Mouse (Mus musculus) intestine, embryonic 14.5 days (tissue): ENCODE measurements around the gene Cachd1. TPM values are rescaled to one million over a fixed set of nuclear protein-coding genes. Genes with fewer than 3 reads are reported as not detected.

Experiments
- ATAC-seq: fragments of 200-750 bp; cut with Nextera tagmentation; replicated peaks from 2 replicates; pipeline ENCODE4 v1.8.0; 2017; ENCODE audit warnings: low read depth, moderate number of reproducible peaks, moderate TSS enrichment, moderate library complexity; ENCODE audit not compliant: low FRiP score, low TSS enrichment
- DNase-seq: peaks from one replicate; pipeline ENCODE4 v3.0.0-alpha.2; 2018; ENCODE audit warnings: low spot score
- H3K27ac ChIP-seq: fragments of 300-500 bp; sonication (generic); 2 replicates; pipeline ENCODE4 v1.5.1; 2014; ENCODE audit warnings: low read depth, mild to moderate bottlenecking, control low read depth
- H3K27me3 ChIP-seq: fragments of 300-500 bp; sonication (generic); replicated peaks from 2 replicates; pipeline ENCODE4 v1.6.1; 2014; ENCODE audit warnings: low read length, control low read depth; ENCODE audit not compliant: control insufficient read depth, insufficient read depth
- H3K36me3 ChIP-seq: fragments of 300-500 bp; sonication (generic); 2 replicates; pipeline ENCODE4 v1.6.1; 2014; ENCODE audit warnings: low read length, control low read depth; ENCODE audit not compliant: control insufficient read depth, insufficient read depth
- H3K4me1 ChIP-seq: fragments of 300-500 bp; sonication (generic); replicated peaks from 2 replicates; pipeline ENCODE4 v1.6.1; 2014; ENCODE audit warnings: low read length, control low read depth, mixed read lengths; ENCODE audit not compliant: control insufficient read depth, insufficient read depth
- H3K4me2 ChIP-seq: fragments of 300-500 bp; sonication (generic); 2 replicates; pipeline ENCODE4 v1.6.1; 2014; ENCODE audit warnings: low read length
- H3K4me3 ChIP-seq: fragments of 300-500 bp; sonication (generic); 2 replicates; pipeline ENCODE4 v1.5.1; 2014; ENCODE audit warnings: low read depth, low read length, control low read depth, mixed read lengths
- H3K9ac ChIP-seq: fragments of 300-500 bp; sonication (generic); 2 replicates; pipeline ENCODE4 v1.6.1; 2014; ENCODE audit warnings: mild to moderate bottlenecking, low read length
- H3K9me3 ChIP-seq: fragments of 300-500 bp; sonication (generic); 2 replicates; pipeline ENCODE4 v1.6.1; 2016; ENCODE audit warnings: low read length, control low read depth; ENCODE audit not compliant: control insufficient read depth
- WGBS: fragments of 180-500 bp; shearing (Covaris S2); extraction: QIAGEN DNeasy Blood & Tissue Kit; methylation state at CpG from one replicate; pipeline ENCODE4 v1.1.7; 2014; 5-methylcytosine and 5-hydroxymethylcytosine counted together
- polyA plus RNA-seq: library from polyadenylated mRNA; unstranded; fragments of >200 nt; fragmentation: Nextera tagmentation; extraction: Ambion mirVana; gene quantifications from 2 replicates; pipeline ENCODE4 v1.2.1, GENCODE M21; 2014

Gene Cachd1
- polyA plus RNA-seq, 1 experiment from 2014 or later, result 22.8 TPM

DNA sequence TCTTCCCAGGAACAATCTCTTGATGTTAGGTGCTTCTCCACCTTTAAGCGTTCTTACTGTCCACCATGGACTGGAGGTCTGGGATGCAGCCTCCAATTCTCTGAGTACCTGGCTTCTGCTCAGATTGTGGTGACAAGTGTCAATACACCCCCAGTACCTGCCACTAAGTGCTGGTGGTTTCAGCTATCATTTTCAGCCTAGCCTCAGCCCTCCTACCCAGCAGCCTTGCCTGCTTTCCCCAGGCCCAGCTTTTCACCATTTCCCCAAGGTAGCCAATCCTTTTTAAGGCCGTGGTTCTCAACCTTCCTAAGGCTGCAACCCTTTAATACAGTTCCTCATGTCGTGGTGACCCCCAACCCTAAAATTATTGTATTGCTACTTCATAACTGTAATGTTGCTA, 224.1 kb downstream of the Cachd1 start:
- Histone ChIP-seq H3K27ac (no peak overlapping the region), H3K9me3 (no peaks in the 10 kb centered on the region), H3K4me3 (no peak overlapping the region), H3K36me3 (peaks cover 19% of the 10 kb centered on the region), H3K27me3 (no peaks in the 10 kb centered on the region), H3K9ac (no peak overlapping the region), H3K4me1 (no peaks in the 10 kb centered on the region), H3K4me2 (no peak overlapping the region)
- 85% methylated on average over 3 of the region's 3 CpGs for whole genome bisulfite sequencing
- DNase-seq, result no peak
- ATAC-seq, result no peak

DNA sequence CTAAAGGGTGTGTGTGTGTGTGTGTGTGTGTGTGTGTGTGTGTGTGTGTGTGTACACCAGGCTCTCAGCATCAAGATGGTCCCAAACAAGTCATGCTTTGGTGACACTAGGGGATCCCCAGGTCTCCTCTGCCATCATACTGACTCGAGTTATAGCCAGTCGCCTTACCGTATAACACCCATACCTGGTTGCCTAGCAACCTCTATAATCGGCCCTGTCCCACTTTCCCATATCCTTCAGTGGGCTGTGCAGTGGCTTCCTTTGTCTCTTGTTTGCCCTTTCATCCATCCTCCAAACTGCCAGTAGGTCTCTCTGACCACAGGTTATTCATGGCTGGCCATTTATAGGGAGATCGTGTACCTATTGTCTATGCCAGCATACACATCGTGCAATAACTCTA, 224.6 kb downstream of the Cachd1 start:
- ATAC-seq (no peak), DNase-seq (no peak)
- H3K36me3 ChIP-seq, result peaks cover 19% of the 10 kb centered on the region
- no peak overlapping the region for H3K9ac ChIP-seq
- no peak overlapping the region for H3K4me2 ChIP-seq
- no peaks in the 10 kb centered on the region for H3K4me1 ChIP-seq
- H3K27me3 ChIP-seq, result no peaks in the 10 kb centered on the region
- 70% methylated on average over 6 of the region's 6 CpGs for WGBS
- H3K27ac ChIP-seq, result no peak overlapping the region
- no peaks in the 10 kb centered on the region for H3K9me3 ChIP-seq
- no peak overlapping the region for H3K4me3 ChIP-seq

GRCm38 (mm10) chr4:101002961-101003360, 226.5 kb downstream of the Cachd1 start:
- H3K36me3 ChIP-seq, result peaks cover 22% of the 10 kb centered on the region
- H3K9ac ChIP-seq, result no peak overlapping the region
- no peak overlapping the region for H3K4me2 ChIP-seq
- WGBS, result 90% methylated on average over 16 of the region's 16 CpGs
- no peaks in the 10 kb centered on the region for H3K4me1 ChIP-seq
- no peak overlapping the region for H3K4me3 ChIP-seq
- no peaks in the 10 kb centered on the region for H3K9me3 ChIP-seq
- ATAC-seq (no peak), DNase-seq (peak; percentile 24)
- no peak overlapping the region for H3K27ac ChIP-seq
- H3K27me3 ChIP-seq, result no peaks in the 10 kb centered on the region

DNA sequence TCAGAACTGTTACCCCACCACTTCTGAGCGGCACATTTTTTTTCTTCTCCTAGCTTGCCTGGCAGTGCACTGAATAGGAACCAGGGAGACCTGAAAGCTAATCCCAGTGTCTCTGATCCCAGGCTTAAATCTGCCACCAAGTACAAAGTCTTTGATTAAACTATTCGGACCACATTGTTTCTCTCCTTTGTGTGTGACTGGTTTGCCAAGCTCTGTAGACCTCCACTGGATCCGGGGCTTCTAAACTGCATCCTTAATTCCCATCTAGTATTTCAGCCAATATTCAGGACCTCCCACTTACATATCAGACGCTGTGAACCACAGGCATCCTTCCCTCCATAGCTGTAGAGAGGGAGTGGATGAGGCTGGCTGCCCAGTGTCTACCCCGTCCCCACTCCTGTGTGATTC, 231.9 kb downstream of the Cachd1 start:
- no peak overlapping the region for H3K4me3 ChIP-seq
- no peak overlapping the region for H3K27ac ChIP-seq
- no peak overlapping the region for H3K4me2 ChIP-seq
- no peak overlapping the region for H3K9ac ChIP-seq
- no peak for DNase-seq
- peaks cover 4% of the 10 kb centered on the region for H3K36me3 ChIP-seq
- no peaks in the 10 kb centered on the region for H3K27me3 ChIP-seq
- 82% methylated on average over 5 of the region's 5 CpGs for WGBS
- H3K4me1 ChIP-seq, result no peaks in the 10 kb centered on the region
- no peaks in the 10 kb centered on the region for H3K9me3 ChIP-seq
- ATAC-seq, result no peak

- WGBS, result 88% methylated on average over 4 of the region's 4 CpGs
- no peak for ATAC-seq
- no peak for DNase-seq
Observed at GRCm38 (mm10) chr4:101009092-101009491, 232.6 kb downstream of the Cachd1 start.

DNA sequence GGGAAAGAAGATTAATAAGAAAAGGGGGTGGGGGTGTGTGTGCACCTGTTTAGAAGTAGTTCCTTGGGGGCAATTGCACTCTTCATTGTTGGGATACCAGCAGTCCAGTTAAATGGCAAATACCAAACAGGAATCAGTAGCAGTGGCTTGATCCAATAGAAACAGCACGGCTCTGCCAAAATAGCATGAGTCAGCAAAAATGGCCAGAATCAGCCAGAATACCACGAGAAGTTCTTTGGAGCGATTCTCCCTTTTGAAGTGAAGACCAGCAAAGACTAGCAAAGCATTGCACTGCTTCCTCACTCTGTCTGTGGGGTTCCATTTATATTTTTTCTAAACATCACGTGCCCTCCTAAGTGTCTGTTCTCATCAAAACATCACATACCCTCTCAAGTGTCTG, 241.3 kb downstream of the Cachd1 start:
- DNase-seq, result no peak
- WGBS, result 54% methylated on average over 4 of the region's 4 CpGs

More at GRCm38 (mm10) chr4:101009092-101009491, 232.6 kb downstream of the Cachd1 start:
- Histone ChIP-seq H3K36me3 (0 out of 2 replicates have a peak, but pooled peaks cover 3% of the 10 kb centered on the region), H3K4me3 (no peak overlapping the region), H3K9ac (no peak overlapping the region), H3K4me2 (no peak overlapping the region), H3K9me3 (no peaks in the 10 kb centered on the region), H3K4me1 (no peaks in the 10 kb centered on the region), H3K27me3 (no peaks in the 10 kb centered on the region), H3K27ac (no peak overlapping the region)

GRCm38 (mm10) chr4:101020596-101020995, 244.1 kb downstream of the Cachd1 start, which contains the start of gene Gm10577:
Gm10577 (minus strand) TSS chr4:101020696.
- Histone ChIP-seq H3K4me3 (no peak within 1 kb of the TSS), H3K27ac (no peak within 1 kb of the TSS), H3K9me3 (peaks cover 7% of the 10 kb centered on the region; the same call in 1 of the 2 replicates), H3K9ac (no peak within 1 kb of the TSS), H3K27me3 (no peaks in the 10 kb centered on the region), H3K4me1 (no peaks in the 10 kb centered on the region), H3K36me3 (no peaks in the 10 kb centered on the region), H3K4me2 (no peak within 1 kb of the TSS)
- 83% methylated on average over 4 of the region's 4 CpGs for WGBS
- ATAC-seq (no peak), DNase-seq (no peak)

More for the DNA sequence above, 241.3 kb downstream of the Cachd1 start:
- no peak for ATAC-seq
- H3K4me3 ChIP-seq, result no peak overlapping the region
- no peak overlapping the region for H3K4me2 ChIP-seq
- no peak overlapping the region for H3K27ac ChIP-seq
- no peaks in the 10 kb centered on the region for H3K4me1 ChIP-seq
- peaks cover 5% of the 10 kb centered on the region for H3K9me3 ChIP-seq
- H3K27me3 ChIP-seq, result no peaks in the 10 kb centered on the region
- no peaks in the 10 kb centered on the region for H3K36me3 ChIP-seq
- H3K9ac ChIP-seq, result no peak overlapping the region

DNA sequence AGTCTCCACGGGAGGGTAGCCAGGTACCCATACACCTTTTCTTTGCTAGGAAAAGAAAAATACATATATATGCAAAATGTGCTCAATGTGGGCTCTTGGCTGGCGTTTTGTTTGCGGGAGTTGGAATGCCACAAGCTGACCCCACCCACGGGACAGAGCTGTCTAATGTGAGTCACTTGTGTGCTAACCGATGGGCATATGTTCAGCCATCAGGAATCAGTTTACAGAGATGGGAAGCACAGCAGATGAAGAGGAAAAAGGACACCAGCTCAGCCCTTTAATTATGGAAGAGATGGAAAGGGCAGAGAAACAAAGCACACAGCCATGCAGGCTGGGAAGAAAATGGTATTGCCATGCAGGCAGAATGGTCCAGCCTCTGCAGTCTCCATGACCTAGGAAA, 250.1 kb downstream of the Cachd1 start:
- no peaks in the 10 kb centered on the region for H3K36me3 ChIP-seq
- no peak overlapping the region for H3K4me2 ChIP-seq
- WGBS, result 73% methylated on average over 5 of the region's 5 CpGs
- H3K4me1 ChIP-seq, result no peaks in the 10 kb centered on the region
- ATAC-seq, result no peak
- no peak for DNase-seq
- H3K4me3 ChIP-seq, result no peak overlapping the region
- H3K27ac ChIP-seq, result no peak overlapping the region
- no peak overlapping the region for H3K9ac ChIP-seq
- peaks cover 7% of the 10 kb centered on the region; the same call in 1 of the 2 replicates for H3K9me3 ChIP-seq
- no peaks in the 10 kb centered on the region for H3K27me3 ChIP-seq

DNA sequence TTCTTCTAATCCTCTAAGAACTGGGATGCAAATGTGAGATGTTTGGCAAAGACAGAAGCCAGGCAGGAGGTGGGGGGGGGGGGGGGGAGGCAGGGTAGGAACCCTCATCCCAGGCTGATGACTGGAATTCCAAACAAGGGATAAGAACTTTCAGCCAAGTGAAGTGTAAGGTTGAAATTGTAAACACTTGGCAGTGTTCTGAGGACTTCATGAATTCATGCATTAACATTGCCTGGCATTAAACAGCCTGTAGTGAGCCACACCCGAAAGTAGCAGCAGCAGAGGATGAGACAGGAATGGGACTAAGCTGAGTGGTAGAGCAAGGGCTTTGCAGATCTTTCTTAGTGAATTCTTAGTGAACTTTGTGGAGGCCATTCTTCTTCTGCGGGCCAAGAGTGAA, 250.5 kb downstream of the Cachd1 start:
- WGBS, result 62% methylated on average over 2 of the region's 2 CpGs
- ATAC-seq, result no peak
- Histone ChIP-seq H3K4me1 (no peaks in the 10 kb centered on the region), H3K4me3 (no peak overlapping the region), H3K9ac (no peak overlapping the region), H3K27ac (no peak overlapping the region), H3K36me3 (no peaks in the 10 kb centered on the region), H3K9me3 (peaks cover 7% of the 10 kb centered on the region; the same call in 1 of the 2 replicates), H3K27me3 (no peaks in the 10 kb centered on the region), H3K4me2 (no peak overlapping the region)
- no peak for DNase-seq
